In genomic region chr8:95490006-95490405, GRCm38 (mm10) we compare ENCODE assay signal across 8 mouse cellular contexts. TPM values are rescaled to one million over a fixed set of nuclear protein-coding genes. Genes with fewer than 3 reads are reported as not detected.
DNase-seq lines count a peak whose midpoint lies in the region; ATAC-seq and TF ChIP-seq lines count a peak whose summit lies in the region.

TSS of gene Csnk2a2 (minus strand) at chr8:95490039.

- H3K4me1 ChIP-seq in lung, postnatal 0 days (ENCODE audit: insufficient read depth, low read depth, low read length) = peaks cover 9% of the 10 kb centered on the region; the same call in 1 of the 2 replicates
- H3K4me1 ChIP-seq in embryonic facial prominence, embryonic 13.5 days = peaks cover 11% of the 10 kb centered on the region
- peaks cover 19% of the 10 kb centered on the region for H3K4me1 ChIP-seq in heart, embryonic 15.5 days (replicated peaks)
- peaks cover 9% of the 10 kb centered on the region for H3K4me1 ChIP-seq in neural tube, embryonic 12.5 days

- peak within 1 kb of the TSS; percentile 86 for H3K4me3 ChIP-seq in lung, postnatal 0 days (ENCODE audit: low read depth, low read length)
- H3K4me3 ChIP-seq in embryonic facial prominence, embryonic 13.5 days = peak within 1 kb of the TSS; percentile 93
- H3K4me3 ChIP-seq in heart, embryonic 15.5 days = peak within 1 kb of the TSS; percentile 95
- H3K4me3 ChIP-seq in neural tube, embryonic 12.5 days = peak within 1 kb of the TSS; percentile 97

- no peaks in the 10 kb centered on the region for H3K27me3 ChIP-seq in lung, postnatal 0 days (replicated peaks; ENCODE audit: insufficient read depth, low read length)
- H3K27me3 ChIP-seq in embryonic facial prominence, embryonic 13.5 days = no peaks in the 10 kb centered on the region
- no peaks in the 10 kb centered on the region for H3K27me3 ChIP-seq in heart, embryonic 15.5 days
- H3K27me3 ChIP-seq in neural tube, embryonic 12.5 days (replicated peaks) = no peaks in the 10 kb centered on the region

- H3K27ac ChIP-seq in lung, postnatal 0 days (ENCODE audit: low read length) = no peak within 1 kb of the TSS
- no peak within 1 kb of the TSS for H3K27ac ChIP-seq in embryonic facial prominence, embryonic 13.5 days
- H3K27ac ChIP-seq in heart, embryonic 15.5 days = no peak within 1 kb of the TSS
- no peak within 1 kb of the TSS for H3K27ac ChIP-seq in neural tube, embryonic 12.5 days

- H3K36me3 ChIP-seq in lung, postnatal 0 days (ENCODE audit: insufficient read depth, low read length) = no peaks in the 10 kb centered on the region
- peaks cover 18% of the 10 kb centered on the region for H3K36me3 ChIP-seq in embryonic facial prominence, embryonic 13.5 days
- peaks cover 14% of the 10 kb centered on the region; the same call in 1 of the 2 replicates for H3K36me3 ChIP-seq in heart, embryonic 15.5 days
- peaks cover 8% of the 10 kb centered on the region; the same call in 1 of the 2 replicates for H3K36me3 ChIP-seq in neural tube, embryonic 12.5 days

- intact Hi-C loops in left cerebral cortex, postnatal 36 days (cut with DNase I) = no loop called here

- WGBS in lung, postnatal 0 days = 77% methylated on average over 5 of the region's 5 CpGs
- 86% methylated on average over 5 of the region's 5 CpGs for WGBS in embryonic facial prominence, embryonic 13.5 days
- WGBS in heart, embryonic 15.5 days = 75% methylated on average over 5 of the region's 5 CpGs
- WGBS in neural tube, embryonic 12.5 days = 88% methylated on average over 5 of the region's 5 CpGs

- peak within 1 kb of the TSS; percentile 97 for H3K4me2 ChIP-seq in lung, postnatal 0 days (replicated peaks; ENCODE audit: low read depth, low read length)
- peak within 1 kb of the TSS; percentile 93 for H3K4me2 ChIP-seq in embryonic facial prominence, embryonic 13.5 days
- peak within 1 kb of the TSS; percentile 73 for H3K4me2 ChIP-seq in heart, embryonic 15.5 days
- H3K4me2 ChIP-seq in neural tube, embryonic 12.5 days (replicated peaks) = peak within 1 kb of the TSS; percentile 65

- peak within 1 kb of the TSS; percentile 96; the same call in 1 of the 2 replicates for H3K9ac ChIP-seq in lung, postnatal 0 days (replicated peaks; ENCODE audit: low read depth)
- H3K9ac ChIP-seq in embryonic facial prominence, embryonic 13.5 days = peak within 1 kb of the TSS; percentile 97
- peak within 1 kb of the TSS; percentile 97 for H3K9ac ChIP-seq in heart, embryonic 15.5 days
- peak within 1 kb of the TSS; percentile 96 for H3K9ac ChIP-seq in neural tube, embryonic 12.5 days

- DNase-seq in lung, postnatal 0 days (ENCODE audit: low spot score) = no peak
- no peak for DNase-seq in lung, postnatal 14 days
- no peak for DNase-seq in left cerebral cortex, postnatal 36 days (ENCODE audit: low spot score in 2 of 2)
- no peak for DNase-seq in right cerebral cortex, adult 2 months (ENCODE audit: low spot score in 2 of 2)
- DNase-seq in ovary, postnatal 10 days (ENCODE audit: low spot score) = no peak

- TF ChIP-seq CTCF in lung, postnatal 0 days (IDR thresholded peaks at IDR 0.05) = no peak

- no peak for ATAC-seq in lung, postnatal 0 days
- ATAC-seq in embryonic facial prominence, embryonic 13.5 days (ENCODE audit: insufficient number of reproducible peaks, insufficient read depth, low FRiP score, low TSS enrichment, low read depth) = no peak
- ATAC-seq in heart, embryonic 15.5 days (replicated peaks; ENCODE audit: insufficient number of reproducible peaks, insufficient read depth, low FRiP score, low read depth) = no peak
- no peak for ATAC-seq in neural tube, embryonic 12.5 days (ENCODE audit: low FRiP score, low read depth)

- no peaks in the 10 kb centered on the region for H3K9me3 ChIP-seq in lung, postnatal 0 days (ENCODE audit: low read length)
- H3K9me3 ChIP-seq in embryonic facial prominence, embryonic 13.5 days = no peaks in the 10 kb centered on the region
- H3K9me3 ChIP-seq in heart, embryonic 15.5 days (replicated peaks) = no peaks in the 10 kb centered on the region
- H3K9me3 ChIP-seq in neural tube, embryonic 12.5 days = no peaks in the 10 kb centered on the region

- TF ChIP-seq EP300 in lung, postnatal 0 days (IDR thresholded peaks at IDR 0.05) = no peak

RNA-seq across cellular contexts. Expression of gene Csnk2a2, which starts in this region (rescaled TPM):
- polyA plus RNA-seq in lung, postnatal 0 days (2015; fragmentation: Nextera tagmentation; extraction: Ambion mirVana) = 8.3 and 9.8 TPM in 2 replicates
- polyA plus RNA-seq in embryonic facial prominence, embryonic 13.5 days (2015; fragmentation: Nextera tagmentation; extraction: Ambion mirVana) = 13.5 and 14.6 TPM in 2 replicates
- polyA plus RNA-seq in heart, embryonic 15.5 days (2015; fragmentation: Nextera tagmentation; extraction: Ambion mirVana) = 4.8 and 6.4 TPM in 2 replicates
- 10 to 100 TPM; 77.7 to 90.3 TPM for total RNA-seq in left cerebral cortex, postnatal 36 days (2021)
- 9.1 and 12.6 TPM in 2 replicates for polyA plus RNA-seq in neural tube, embryonic 12.5 days (2016; fragmentation: Nextera tagmentation; extraction: Ambion mirVana)
